Mouse (Mus musculus): ENCODE measurements around the gene Zfp503.

Gene Zfp503

DNA sequence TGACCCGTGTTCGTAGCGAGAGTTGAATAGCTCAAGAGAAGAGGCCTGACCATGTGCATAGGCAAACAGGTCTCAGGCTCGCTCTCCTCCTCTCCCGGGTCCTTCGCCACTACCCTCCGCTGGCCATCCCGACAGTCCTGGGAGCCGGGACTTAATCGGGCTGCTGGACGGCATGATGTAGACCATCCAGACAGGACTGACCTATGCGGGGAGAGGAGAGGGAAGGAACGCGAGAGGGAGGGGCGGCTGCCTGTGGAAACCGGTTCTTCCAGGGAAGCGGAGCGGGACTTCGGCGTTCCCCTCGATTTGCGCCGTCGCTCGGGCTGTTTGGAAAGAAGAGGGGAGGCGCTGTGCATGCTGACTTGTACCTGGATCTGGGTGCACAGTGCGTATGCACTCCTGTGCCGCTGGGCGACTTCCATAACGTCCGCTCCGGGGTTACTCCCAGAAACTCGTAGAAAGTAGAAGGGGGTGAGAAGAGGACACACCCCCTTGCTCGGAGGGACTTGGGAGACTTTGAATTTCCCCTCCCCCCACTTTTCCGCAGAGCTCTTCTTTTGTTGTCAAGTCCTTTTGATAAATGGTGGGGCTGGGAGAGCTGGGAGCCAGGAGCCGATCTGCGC, at the start of gene Zfp503:
Gene Zfp503 (minus strand): TSS at position 311 of the 623 bp plus-strand sequence.
- no peak for DNase-seq

GRCm38 (mm10) chr14:22037498-22038131, 48.2 kb upstream of the Zfp503 start:
- no peak for DNase-seq

DNA sequence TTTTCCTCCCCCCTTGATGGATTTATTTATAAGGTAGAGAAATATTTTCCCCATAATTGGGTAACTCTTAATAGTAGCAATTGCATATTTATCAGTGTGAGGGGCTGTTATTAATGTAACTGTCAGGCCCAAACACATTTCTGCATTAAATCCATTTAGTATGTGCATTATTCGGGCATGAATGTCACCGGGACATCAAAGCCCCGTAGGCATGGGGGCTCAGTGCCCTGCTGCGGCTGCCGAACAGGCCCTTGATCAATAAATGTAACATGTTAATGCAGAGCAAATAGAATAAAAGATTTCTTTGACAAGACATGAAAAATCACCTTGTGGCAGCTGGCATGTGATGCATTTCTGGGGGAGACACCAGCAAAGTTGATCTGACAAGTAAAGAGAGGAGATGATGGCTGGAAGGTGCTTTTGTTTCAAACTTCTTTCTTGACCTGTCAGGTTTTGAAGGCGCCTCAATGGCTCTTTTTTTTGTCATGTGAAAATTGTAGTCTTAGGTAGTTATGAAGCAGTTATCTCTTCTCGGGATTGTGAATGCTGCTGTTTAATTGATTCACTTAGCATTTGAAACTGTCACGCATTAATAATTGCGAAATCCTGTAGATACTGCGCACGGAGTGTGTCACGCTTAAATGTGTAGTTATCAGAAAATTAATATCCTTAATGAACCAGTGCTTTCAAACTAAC, 47.5 kb upstream of the Zfp503 start:
- no peak for DNase-seq

DNA sequence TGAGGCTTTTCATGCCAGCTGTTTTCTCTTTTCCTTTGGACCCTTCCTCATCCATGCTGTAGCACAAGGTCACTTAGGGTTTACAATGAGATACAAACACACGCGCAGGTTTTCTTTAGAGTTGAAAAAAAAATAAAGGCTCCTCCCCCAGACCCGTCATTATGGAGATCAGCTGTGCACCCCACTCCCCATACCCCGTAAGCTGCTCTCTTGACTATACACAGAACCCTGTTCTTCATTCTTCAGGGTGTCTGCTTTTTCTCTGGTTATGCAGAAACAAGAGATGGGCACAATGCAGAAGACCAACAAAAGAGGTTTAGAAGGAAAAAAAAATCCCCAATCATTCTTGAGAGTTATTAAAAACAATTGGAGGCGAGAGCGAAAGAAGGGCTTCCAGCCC, 46.9 kb upstream of the Zfp503 start:
- no peak for DNase-seq

DNA sequence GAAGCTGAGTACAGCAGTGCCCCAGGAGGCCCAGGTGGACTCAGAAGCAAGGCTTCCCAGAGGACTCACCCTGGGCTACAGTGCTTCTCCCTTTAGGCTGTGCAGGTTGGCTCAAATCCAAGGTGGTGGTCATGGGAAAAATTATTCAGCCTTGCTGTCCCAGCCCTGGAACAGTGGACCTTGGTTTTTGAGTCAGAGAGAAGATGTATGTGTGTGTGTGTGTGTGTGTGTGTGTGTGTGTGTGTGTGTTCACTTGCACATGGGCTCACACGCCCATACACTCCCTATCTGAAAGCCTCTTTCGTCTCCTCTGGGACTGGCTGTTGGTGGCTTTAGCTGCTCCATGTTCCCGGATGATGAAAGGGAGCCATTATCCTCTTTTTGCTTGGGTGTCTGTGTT, 46.5 kb upstream of the Zfp503 start:
- DNase-seq, result no peak

DNA sequence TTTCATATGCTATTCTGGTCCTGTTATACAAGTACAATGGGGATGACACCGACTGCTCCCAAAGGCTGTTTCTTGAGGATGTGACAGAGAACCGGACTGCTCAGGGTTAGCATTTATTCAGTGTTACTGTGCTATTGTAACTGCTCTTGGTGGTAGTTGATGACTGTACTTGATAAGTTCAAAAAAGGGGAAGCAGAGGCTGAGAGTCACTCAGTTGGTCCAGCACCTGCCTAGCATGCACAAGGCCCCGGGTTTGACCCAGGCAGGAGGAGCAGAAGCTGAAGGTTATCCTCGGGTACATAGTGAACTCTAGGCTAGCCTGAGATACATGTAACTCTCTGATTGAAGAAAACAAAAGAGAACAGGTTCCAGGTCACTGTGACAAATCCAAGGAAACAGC, 34.1 kb upstream of the Zfp503 start:
- DNase-seq, result no peak

- no peak for DNase-seq
These were observed 31.5 kb upstream of the Zfp503 start for GRCm38 (mm10) chr14:22020885-22021284.

GRCm38 (mm10) chr14:22019949-22020845, 30.8 kb upstream of the Zfp503 start:
- DNase-seq, result no peak

DNA sequence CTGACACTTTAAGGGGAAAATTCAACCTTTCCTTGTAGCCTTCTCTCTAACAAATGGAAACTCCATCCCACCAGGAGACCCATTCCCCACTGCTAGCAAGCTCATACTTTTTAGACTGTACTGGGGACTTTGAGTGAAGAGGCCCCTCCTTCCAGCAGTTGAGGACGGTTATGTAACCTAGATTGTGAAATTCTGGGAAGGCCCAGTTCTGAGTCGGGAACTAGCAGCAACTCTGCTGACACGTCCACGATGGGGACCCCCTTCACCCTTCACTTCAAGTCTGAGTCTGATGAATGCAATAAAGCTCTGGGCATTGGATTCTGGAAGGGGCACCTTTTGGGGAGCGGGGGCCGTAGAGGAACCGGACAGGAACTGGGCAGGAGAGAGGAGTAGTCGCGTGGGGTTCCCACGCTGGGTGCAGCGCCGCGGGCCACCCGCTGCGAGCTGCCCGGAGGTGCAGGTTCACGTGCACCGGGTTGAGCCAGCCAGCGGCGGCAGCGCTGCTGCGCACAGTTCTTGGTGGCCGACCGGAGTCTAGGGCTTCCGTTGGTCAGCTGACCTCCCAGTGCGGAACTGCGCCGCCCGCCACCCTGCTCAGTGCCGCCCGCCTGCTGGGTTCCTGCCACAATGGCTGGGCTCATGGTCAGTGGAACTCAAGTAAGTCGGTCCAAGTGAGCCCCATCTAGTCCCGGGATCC, 30.0 kb upstream of the Zfp503 start, which contains the start of gene Lrmda:
Gene Lrmda (plus strand): TSS at position 461 of the 697 bp plus-strand sequence.
- peak; percentile 45 for DNase-seq

- DNase-seq, result no peak
These were observed 27.6 kb upstream of the Zfp503 start for GRCm38 (mm10) chr14:22017011-22017410.

GRCm38 (mm10) chr14:22014781-22015180, 25.4 kb upstream of the Zfp503 start:
- DNase-seq, result no peak

DNA sequence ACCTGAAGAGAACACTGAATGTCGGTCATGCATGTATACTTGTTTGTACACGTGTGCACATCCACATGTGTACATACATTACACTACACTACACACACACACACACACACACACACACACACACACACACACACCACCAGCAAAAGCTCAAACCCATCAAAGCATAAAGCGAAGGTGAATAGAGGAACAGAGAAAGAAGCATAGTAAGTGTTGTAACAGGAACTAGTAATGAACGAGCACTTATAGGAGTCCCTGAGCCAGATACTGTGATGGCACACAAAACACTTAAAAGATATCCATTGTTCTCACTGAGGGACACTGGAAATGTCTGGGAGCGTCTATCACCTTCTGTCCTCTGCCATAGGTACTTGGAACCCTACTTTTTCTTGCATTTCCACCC, 24.9 kb upstream of the Zfp503 start:
- DNase-seq, result no peak

- DNase-seq, result no peak
These were observed 17.6 kb upstream of the Zfp503 start for GRCm38 (mm10) chr14:22007006-22007405.

GRCm38 (mm10) chr14:22004943-22005342, 15.5 kb upstream of the Zfp503 start:
- DNase-seq, result no peak

GRCm38 (mm10) chr14:22003631-22004030, 14.2 kb upstream of the Zfp503 start:
- no peak for DNase-seq

DNA sequence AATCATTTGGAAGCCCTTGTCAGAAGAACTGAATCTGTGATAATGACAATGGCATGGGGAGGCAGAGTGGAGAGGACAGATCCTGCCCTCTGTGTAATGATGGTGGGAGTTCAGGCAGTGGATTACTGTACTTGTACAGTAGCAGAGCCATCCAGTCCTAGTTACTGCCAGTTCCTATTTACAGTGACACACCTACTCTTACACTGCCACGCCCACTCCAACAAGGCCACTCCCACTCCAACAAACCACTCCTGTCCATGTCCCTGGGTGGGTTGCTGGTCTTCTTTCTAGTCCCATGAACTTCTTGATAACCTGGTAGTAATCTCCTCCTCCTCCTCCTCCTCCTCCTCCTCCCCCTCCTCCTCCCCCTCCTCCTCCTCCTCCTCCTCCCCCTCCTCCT, 13.8 kb upstream of the Zfp503 start:
- no peak for DNase-seq

DNA sequence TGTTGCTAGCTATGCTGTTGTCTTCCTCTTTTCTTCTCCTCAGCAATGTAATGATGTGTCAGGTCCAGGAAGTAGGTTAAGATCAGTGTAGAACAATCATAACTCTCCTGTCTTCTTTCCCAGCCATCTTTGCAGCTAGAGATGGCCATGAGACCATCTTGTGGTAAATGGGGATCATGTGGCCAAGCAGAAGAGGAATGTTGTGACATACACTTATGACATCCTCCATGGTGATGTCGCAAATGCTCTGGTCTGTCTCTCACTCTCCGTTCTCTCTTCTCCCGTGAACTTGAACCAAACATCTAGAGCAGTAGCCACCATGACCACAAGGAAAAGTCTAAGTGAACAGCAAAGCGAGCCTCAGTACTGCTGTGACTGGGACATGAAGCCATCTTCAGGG, 10.2 kb upstream of the Zfp503 start:
- no peak for DNase-seq

DNA sequence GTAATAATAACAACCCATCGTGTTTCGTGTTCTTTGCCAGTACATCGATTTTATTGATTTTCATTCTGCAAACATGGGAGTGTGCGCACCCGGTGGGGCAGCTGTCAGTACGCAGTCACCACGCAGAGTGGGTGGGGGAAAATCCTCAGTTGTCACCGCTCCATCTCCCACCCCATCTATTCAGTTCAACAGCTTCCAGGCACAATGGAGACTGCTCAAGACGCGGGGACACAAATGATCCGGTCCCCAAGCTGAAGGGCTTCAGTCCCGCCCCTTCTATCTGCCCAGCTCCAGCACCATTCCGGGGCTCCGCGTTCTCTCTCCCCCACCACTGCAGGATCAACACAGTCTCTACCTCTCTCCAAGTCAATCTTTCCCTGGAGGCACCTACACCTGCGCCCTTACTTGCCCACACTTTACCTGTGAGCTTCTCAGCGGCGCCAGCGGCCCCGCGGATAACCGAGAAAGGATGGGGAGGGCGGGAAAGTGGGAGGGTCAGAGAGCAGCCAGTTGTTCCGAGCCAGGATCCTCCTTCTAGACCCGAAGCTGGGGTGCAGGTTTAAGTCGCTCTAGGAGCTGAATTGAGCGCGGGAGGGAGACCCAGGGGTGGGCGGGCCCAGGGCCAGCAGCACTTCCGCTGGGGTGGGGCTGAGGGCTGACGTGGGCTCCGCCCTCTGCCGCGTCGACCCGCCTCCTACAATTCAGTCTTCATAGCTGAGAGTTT, 5.8 kb upstream of the Zfp503 start:
- peak; percentile 72 for DNase-seq

DNA sequence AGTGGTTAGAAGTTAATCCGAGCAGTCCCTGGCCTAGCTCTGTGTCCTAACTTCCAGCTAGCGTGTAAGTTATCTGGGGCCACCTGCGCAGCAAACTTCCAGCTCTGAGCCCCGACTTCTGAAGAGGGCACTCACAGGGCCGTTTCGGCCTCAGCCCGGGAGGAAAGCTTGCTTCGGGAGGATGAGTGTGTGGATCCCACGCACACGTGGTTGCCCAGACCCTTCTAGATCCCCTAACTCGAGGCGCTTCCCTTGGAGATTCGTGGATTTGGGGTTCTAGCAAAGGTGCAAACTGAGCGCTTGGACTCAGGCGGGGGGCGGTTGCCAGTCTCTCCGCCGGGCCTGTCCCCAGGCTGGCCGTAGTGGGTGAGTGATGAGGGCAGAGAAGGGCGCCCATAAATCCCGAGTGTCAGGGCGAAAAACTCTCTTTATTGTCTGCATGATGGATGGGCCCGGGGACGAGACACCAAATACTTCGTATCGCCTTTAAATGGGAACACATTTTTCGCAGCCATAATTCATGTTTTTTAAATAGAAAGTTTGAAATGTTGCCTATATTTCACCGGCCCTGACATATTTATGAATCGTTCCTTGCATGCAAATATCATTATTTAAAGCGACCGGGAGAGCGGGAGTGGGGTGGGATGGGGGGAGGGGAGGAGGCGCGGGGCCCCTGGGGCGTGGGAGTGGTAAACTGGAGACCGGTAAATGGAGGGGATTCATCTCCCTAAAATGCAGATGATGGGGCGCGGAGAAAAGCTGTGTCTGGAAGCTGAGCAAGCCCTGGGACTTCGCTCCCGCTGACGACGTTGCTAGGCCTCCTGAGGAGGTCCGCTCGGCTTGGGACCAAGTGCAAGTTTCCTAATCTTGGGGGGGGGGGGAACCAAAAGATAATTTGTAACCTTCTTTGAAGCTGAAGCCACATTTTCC, 4.9 kb upstream of the Zfp503 start:
- DNase-seq, result no peak

DNA sequence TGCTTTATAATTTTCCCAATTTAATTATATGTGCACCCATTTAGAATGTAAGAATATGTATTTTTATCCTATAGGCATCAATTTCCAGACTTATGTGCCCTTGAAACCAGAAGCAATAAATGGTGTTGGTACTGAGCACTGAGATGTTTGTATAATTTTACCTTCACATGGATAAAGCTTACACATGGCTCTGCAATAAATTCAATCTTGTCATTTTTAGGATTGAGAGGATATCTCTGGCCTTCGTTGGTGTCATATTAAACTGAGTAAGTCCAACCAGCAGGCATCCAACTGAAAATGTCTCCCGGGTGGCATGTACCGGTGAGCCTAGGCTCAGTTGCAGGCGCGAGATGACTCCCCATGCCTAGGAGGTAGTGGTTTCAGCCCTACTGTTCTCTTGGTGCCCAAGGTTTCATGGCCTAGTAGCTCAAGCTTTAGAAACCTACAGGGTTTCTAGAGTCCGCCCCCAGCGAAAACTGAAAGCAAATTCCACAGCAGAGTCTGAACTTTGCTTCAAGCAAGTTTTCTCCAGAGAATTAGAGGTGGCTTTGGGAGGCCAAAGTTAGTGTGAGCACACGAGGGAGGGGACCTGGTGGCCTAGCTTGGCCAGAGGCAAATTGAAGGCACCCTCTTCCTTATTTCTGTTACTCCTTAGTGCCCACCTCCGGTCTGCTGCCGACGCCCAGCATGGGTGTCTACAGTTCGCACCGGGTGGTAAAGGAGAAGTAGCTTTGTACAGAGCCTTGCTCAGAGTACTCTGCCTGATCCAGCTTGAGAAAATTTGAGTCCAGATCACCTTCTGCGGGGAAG, 4.1 kb upstream of the Zfp503 start:
- no peak for DNase-seq
